Mouse (Mus musculus) urinary bladder, postnatal 0 days (tissue): Measurements from ENCODE around the gene Sp1. TPM values are rescaled to one million over a fixed set of nuclear protein-coding genes. Genes with fewer than 3 reads are reported as not detected.

Experiments used
- polyA plus RNA-seq: library from polyadenylated mRNA; unstranded; fragments of >200 nt; fragmentation: Nextera tagmentation; extraction: Ambion mirVana; gene quantifications from 2 replicates; pipeline ENCODE4 v1.2.1, GENCODE M21; 2015

Gene Sp1
- 4.4 and 4.8 TPM in 2 replicates for polyA plus RNA-seq

DNA sequence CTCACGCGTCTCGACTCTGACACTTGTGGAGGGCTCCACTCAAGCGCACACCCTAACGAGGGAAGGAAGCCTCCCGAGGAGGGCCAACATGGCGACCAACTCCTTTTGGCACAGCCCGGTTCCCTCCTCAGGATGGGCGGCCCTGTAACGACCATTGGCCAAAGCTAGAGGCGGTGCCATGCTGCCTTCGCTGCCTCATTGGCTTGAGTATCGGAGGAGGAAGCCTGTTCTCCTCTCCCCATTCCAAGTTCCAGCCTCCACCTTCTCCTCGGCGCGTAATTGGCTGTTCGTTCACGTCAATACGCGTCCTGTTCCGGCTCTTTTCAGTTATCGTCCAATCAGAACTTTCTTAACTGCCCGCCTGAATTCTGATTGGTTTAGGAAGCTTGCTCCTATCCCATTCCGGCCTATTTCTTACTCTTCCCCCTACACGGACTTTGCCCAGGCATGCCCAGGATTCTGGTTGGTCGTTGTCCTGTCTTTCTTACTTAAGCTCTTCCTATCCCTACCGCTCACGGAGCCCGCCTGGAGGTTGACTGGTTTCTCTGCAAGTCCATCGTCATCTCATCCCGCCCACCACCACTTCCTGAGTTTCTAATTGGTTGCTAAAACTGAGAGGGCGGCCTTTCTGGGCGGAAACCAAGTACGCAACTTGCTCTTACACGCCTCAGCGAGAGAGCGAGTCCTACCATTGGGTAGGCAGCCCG lies at the start of gene Sp1:
Sp1 (plus strand) TSS at position 655 of the 707 bp plus-strand sequence.

DNA sequence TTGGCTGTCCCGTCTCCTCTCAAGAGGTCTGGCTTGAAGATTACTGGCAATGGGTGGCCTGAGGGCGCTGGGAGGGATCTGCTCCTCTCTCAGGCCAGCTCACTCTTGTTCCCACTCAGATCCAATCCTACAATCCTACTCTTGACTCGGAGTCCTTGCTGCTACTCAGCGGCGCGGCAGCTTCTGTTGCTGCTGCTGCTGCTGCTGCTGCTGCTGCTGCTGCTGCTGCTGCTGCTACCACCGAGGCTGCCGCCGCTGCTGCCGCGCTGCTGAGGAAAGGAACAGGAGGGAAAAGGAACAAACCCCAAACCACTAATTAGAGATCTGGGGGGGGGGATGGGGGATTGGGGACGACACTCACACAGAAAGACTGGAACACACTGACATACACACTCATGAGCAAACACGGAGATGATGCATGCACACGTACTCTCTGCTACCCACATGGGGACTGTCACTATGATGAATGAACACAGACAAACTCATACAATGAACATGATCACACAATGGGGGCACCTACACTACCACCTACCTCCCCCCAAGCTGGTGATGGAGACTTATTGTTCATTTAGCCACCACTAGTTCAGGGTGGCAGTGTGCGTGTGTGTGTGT lies 39.1 kb upstream of the Sp1 start, which contains the start of gene Sp7:
Sp7 (minus strand) TSS at position 450 of the 612 bp plus-strand sequence.

DNA sequence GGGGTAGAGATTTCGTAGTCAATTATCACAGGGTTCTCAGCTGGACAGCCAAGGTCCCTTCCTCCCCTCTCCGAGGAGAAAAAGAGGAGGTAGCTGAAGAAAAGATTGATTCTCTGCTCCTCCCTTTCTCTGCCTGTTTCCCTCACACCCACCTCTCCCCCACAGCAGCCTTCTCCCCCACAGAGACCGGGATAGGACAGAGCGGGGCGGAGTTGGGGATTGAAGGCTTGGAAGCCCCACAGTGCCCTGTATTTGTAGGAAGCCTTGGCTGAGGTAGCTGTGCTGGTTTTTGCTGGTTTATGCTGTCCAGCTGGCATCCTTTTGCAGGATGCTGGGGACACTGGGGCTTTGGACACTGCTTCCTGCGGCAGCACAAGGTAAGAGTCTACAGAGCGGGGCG lies 39.2 kb downstream of the Sp1 start, which contains the start of gene Amhr2:
Amhr2 (plus strand) TSS at position 222 of the 400 bp plus-strand sequence.

DNA sequence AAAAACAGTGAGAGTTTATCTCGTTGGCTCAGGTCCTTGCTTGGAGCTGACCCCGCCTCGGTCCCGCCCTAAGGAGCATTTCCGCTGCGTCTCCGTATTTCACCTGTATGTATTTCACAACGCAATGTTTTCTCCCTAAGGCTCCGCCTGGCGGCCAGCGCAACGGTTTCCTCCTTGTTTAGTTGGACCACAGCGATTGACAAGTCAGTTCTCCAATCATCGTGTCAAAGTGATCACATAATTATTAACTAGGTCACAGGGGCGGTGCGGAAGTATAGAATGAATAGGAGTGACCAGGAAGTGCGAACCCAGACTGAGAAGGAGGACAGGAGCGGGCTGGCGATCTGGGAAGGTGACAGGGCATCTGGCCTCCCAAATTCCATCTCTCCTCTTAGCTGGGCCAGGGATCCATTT lies 53.0 kb downstream of the Sp1 start, which contains the start of gene Prr13:
Prr13 (plus strand) TSS at position 125 of the 414 bp plus-strand sequence.

DNA sequence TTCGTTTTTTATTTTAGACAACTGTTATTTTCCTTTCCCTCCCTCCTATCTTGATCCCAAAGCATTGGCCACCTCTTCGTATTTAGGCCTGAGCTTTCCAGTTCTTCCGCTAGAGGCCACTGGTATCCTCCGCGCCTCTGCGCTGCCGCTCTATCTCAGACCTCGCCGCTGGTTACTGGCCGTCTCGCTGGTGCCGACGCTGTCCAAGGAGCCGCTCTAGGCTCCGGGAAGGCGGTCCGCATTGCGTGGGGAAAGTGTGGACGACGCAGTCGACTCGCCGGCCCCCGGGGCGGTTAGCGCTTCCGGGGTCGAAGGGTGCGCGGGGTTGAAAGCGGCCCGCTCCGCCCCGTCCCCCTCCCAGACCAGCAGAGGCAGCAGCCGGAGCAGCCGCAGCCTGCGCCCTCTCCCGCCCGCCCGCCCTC lies 64.3 kb downstream of the Sp1 start, which contains the start of gene Pcbp2:
Pcbp2 (plus strand) TSS at position 357 of the 422 bp plus-strand sequence.

Other genes starting within 250 kb of the Sp1 start
- gene Zfp740, start 202.9 kb upstream of the Sp1 start, polyA plus RNA-seq: 21.3 and 21.8 TPM in 2 replicates
- gene Csad, start 201.4 kb upstream of the Sp1 start, polyA plus RNA-seq: 54.0 and 55.8 TPM in 2 replicates
- 1.2 and 2.5 TPM in 2 replicates for gene Itgb7, start 174.2 kb upstream of the Sp1 start, polyA plus RNA-seq
- gene Rarg, start 148.6 kb upstream of the Sp1 start, polyA plus RNA-seq: 27.1 and 28.4 TPM in 2 replicates
- 0.07 TPM in 1 of 2 replicates, not detected in the other for gene Gm9918, start 135.6 kb upstream of the Sp1 start, polyA plus RNA-seq
- 81.9 and 85.2 TPM in 2 replicates for gene Mfsd5, start 126.7 kb upstream of the Sp1 start, polyA plus RNA-seq
- 4.2 and 5.0 TPM in 2 replicates for gene Espl1, start 109.9 kb upstream of the Sp1 start, polyA plus RNA-seq
- 296 and 317 TPM in 2 replicates for gene Pfdn5, start 80.0 kb upstream of the Sp1 start, polyA plus RNA-seq
- 46.2 and 48.2 TPM in 2 replicates for gene Myg1, start 74.4 kb upstream of the Sp1 start, polyA plus RNA-seq
- gene Aaas, start 55.4 kb upstream of the Sp1 start, polyA plus RNA-seq: 28.3 and 30.9 TPM in 2 replicates
- 0.24 TPM in 2 replicates for gene Sp7, start 39.0 kb upstream of the Sp1 start, polyA plus RNA-seq
- gene Amhr2, start 39.2 kb downstream of the Sp1 start, polyA plus RNA-seq: 0.27 and 0.63 TPM in 2 replicates
- gene Prr13, start 52.9 kb downstream of the Sp1 start, polyA plus RNA-seq: 111 and 151 TPM in 2 replicates
- gene Pcbp2, start 64.4 kb downstream of the Sp1 start, polyA plus RNA-seq: 88.8 and 93.4 TPM in 2 replicates
- not detected in 2 replicates for gene Gm10337, start 97.6 kb downstream of the Sp1 start, polyA plus RNA-seq
- 4.6 TPM in 2 replicates for gene Map3k12, start 110.9 kb downstream of the Sp1 start, polyA plus RNA-seq
- gene Tarbp2, start 112.0 kb downstream of the Sp1 start, polyA plus RNA-seq: 39.6 and 40.1 TPM in 2 replicates
- gene Npff, start 118.8 kb downstream of the Sp1 start, polyA plus RNA-seq: 1.4 and 1.7 TPM in 2 replicates
- 0.28 TPM in 1 of 2 replicates, not detected in the other for gene Gm28047, start 218.9 kb downstream of the Sp1 start, polyA plus RNA-seq
- 21.9 and 26.8 TPM in 2 replicates for gene Atf7, start 219.3 kb downstream of the Sp1 start, polyA plus RNA-seq